Mouse (Mus musculus): ENCODE data around the gene Bok.

Bok gene

DNA sequence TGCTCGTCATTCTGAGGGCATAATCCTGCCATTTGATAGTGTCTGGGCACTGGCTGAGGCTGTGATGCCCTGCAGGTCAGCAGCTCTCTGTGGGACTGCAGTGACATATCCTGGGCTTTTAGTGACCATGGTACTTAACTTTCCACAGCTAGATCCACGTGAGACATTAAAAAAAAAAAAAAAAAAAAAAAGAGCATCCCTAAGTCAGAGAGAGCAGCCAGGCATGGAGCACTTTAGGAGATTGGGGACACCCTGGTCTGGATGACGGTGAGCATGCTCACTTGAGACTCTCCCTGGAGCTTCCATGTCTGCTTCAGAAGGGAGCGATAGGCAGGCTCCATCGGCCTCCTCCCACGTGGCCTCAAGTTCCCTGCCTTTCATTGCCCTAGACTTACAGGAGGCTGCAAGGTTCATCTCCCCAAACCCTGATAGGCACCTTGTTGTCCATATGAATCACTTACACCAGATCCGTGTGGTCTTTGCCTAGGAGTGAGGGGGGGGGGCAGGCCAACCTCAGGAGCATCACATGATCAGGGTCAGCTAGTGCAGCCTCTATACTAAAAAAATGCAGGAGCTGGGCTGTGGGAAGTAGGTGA is 4.5 kb downstream of the Bok start:
- in situ Hi-C loops (cut with MboI, MseI): no loop called here

DNA sequence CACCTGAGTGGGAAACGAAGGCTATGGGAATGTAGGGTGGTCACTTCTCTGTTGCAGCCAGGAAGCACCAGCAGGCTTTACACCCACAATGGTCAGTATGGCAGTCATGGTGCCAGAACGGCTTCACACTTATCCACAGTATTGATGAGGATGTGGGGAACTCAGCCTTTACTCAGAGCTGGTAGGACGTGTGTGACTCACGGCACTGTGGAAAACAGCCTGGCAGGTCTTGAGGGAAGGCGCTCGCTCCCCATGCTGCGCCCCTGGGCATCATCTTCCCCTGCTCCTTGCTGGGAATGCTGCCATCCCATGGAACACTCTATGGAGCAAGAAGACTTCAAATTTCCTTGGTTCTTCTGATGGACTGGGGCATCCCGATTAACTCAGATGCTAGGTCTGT is 5.6 kb downstream of the Bok start:
- in situ Hi-C loops (cut with MboI, MseI): no loop called here

GRCm38 (mm10) chr1:93691786-93692357 is 6.4 kb downstream of the Bok start:
- in situ Hi-C loops (cut with MboI, MseI): no loop called here

- in situ Hi-C loops (cut with MboI, MseI): no loop called here
These were observed 7.3 kb downstream of the Bok start for GRCm38 (mm10) chr1:93692773-93693172.

GRCm38 (mm10) chr1:93693502-93693901 is 8.0 kb downstream of the Bok start:
- in situ Hi-C loops (cut with MboI, MseI): no loop called here

DNA sequence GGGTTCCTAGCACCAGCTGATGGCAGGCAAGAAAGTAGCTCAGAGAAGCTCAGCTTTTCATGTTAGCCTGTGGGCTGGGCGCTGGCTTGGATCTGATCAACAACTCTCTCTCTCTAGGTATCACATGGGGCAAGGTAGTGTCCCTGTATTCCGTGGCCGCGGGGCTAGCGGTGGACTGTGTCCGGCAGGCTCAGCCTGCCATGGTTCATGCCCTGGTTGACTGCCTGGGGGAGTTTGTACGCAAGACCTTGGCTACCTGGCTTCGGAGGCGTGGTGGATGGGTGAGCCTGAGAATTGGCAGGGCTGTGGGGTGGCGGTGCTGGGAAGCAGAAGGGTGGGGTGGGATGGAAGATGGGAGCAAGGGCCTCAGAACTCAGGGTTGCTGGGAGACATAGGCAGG is 8.5 kb downstream of the Bok start:
- in situ Hi-C loops (cut with MboI, MseI): no loop called here

GRCm38 (mm10) chr1:93694966-93695365 is 9.5 kb downstream of the Bok start:
- in situ Hi-C loops (cut with MboI, MseI): no loop called here

- in situ Hi-C loops (cut with MboI, MseI): no loop called here
These were observed 11.9 kb downstream of the Bok start for GRCm38 (mm10) chr1:93697317-93697716.

- in situ Hi-C loops (cut with MboI, MseI): no loop called here
These were observed 13.7 kb downstream of the Bok start for GRCm38 (mm10) chr1:93699159-93699558.

DNA sequence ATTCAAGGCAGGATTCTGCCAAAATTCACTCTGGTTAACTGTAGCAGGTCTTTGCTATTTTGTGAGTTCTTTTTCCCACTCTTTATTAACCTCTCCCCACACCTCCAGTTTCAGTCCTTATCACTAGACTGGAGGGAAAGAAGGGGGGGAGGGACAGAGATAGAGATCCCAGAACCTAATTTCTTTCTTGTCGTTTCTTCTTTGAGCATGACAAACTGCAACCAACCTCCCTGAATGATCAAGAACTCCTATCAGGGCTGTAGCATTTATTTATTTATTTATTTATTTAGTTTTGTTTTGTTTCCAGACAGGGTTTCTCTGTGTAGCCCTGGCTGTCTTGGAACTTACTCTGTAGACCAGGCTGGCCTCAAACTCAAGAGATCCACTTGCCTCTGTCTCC is 16.6 kb downstream of the Bok start:
- in situ Hi-C loops (cut with MboI, MseI): no loop called here

GRCm38 (mm10) chr1:93703472-93704048 is 18.1 kb downstream of the Bok start:
- in situ Hi-C loops (cut with MboI, MseI): no loop called here

DNA sequence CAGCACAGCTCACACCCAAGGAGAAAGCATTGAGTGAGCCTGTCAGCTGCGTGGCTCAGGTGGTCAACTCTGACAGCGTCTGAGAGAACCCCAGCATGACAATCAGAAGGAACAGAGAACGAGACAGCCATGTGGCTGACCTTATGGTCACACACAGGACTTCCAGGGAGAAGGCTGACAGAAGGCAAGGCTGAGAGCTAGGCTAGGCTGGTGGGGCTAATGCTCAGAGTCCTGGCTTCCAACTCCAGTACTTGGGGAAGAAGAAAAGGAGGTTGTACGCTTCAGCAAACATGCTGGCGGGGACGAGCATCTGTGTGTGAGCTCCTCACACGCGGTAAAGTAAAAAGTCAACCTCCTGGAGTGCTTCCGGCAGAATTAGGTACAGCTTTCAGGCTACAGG is 18.9 kb downstream of the Bok start:
- in situ Hi-C loops (cut with MboI, MseI): no loop called here

DNA sequence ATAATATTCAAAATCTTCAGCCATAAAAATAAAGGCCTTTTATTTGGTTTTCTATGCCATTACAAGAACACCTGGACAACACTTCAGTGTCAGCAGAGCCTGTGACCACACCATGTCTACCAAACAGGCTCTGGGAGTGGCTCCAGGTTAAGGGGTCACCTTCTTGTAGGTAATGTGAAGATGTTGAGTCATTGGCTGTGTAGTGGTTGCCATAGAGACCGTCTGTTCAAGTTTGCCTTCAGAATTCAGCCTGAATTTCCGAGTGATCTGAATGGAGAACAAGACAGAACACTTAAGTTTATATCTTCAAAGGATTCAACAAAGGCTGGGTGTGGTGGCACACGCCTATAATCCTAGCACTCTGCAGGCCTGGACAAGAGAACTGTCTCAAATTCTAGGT is 19.9 kb downstream of the Bok start:
- in situ Hi-C loops (cut with MboI, MseI): no loop called here

DNA sequence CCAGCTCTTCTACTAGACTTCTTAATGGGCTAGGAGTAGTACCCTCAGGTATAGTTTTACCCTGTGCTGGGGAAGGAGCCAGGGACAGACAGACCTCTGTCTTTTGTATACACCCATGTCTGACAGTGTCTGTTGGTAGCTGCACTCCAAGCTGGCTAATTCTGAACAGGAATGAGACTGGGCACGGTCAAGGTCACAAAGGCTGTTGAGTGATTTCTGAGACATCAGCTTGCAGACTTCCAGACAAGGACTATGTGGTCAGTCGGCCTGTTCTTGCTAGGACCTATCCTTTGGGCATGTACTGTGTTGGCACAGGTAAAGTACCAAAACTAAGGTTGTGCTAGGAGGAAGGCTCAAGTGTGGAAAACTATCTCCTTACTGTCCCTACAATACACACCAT is 30.7 kb downstream of the Bok start:
- in situ Hi-C loops (cut with MboI, MseI): loop anchor here in 1 of 2 experiments (5.0 kb wide), 1 partner anchor 64 kb away; no protein-coding TSS in a partner anchor

DNA sequence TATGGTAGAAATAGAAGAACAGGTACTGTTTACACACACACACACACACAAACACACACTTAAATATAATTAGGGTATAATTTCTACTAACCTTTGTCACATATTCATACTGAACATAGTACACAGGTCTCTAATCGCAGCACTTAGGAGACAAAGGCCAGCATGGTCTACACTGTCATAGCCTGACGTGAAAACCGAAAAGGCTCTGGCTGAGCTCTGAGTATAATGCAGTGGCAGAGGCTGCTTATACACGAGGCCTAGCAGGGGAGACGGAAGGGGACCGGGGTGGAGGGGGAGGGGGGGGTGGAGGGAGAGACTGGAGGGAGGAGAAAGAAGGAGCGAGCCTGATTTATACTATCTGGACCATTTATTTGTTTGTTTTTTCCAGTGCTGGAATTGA is 36.1 kb downstream of the Bok start:
- in situ Hi-C loops (cut with MboI, MseI): no loop called here

DNA sequence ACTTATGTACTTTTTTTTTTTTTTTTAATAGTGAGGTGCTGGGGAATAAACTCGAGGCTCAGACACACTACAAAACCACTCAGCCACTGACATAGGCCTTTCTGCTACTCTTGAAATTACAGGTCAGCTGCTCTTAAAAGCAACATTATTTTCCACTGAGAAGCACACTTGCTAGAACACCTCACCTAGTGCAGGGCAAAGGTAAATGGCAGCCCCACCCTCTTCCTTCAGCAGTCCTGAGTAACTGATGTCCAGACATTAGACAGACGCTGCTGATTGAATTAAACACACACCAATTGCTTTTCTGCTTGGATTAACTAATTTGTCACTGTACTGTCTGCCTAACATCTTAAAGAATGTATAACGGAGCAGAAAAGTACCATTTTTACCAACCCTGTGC is 39.2 kb downstream of the Bok start:
- in situ Hi-C loops (cut with MboI, MseI): loop anchor here in 1 of 2 experiments (5.0 kb wide), 1 partner anchor 52 kb away; no protein-coding TSS in a partner anchor

DNA sequence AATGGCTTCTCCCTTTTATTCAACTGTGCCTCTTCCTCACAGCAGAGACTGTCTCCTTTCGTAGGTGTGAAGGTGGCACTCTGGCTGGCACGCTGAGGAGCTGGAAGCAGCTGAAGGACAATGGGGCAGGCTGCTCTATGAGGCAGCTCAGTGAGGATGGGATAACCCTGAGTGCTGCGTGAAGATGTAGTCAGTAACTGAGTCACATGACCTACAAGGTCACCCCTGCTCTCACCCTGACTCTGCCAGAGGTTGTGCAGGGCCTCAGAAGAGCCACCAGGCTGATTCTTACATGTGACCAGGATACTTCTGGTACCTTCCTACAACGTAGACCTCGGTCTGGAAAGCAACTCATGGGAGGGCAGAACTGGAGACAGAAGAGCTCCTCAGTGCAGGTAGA is 40.2 kb downstream of the Bok start:
- in situ Hi-C loops (cut with MboI, MseI): loop anchor here in 1 of 2 experiments (5.0 kb wide), 1 partner anchor 53 kb away; no protein-coding TSS in a partner anchor

GRCm38 (mm10) chr1:93726116-93726515 is 40.7 kb downstream of the Bok start:
- in situ Hi-C loops (cut with MboI, MseI): loop anchor here in 1 of 2 experiments (5.0 kb wide), 1 partner anchor 54 kb away; no protein-coding TSS in a partner anchor

DNA sequence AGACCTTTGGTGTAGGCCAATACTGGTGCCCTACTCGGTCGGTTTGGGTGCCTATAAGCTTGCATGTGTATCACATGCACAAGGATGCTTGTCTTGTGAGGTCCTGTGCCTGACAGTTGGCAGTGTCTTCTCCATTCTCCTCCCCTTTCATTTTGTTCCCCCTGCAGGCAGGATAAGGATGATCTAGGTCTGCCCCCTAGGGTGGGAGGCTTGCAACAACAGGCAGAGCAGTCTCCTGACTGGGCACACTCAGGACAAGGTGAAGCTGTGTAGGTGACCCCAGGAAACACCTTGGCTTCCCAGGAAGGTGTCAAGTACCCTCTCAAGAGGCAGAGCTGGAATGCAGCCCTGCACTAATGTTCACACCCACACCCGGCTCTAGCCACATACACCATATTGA is 41.5 kb downstream of the Bok start:
- in situ Hi-C loops (cut with MboI, MseI): loop anchor here in 1 of 2 experiments (5.0 kb wide), 1 partner anchor 55 kb away; no protein-coding TSS in a partner anchor

GRCm38 (mm10) chr1:93731103-93731502 is 45.6 kb downstream of the Bok start:
- in situ Hi-C loops (cut with MboI, MseI): no loop called here

GRCm38 (mm10) chr1:93731880-93732281 is 46.4 kb downstream of the Bok start:
- in situ Hi-C loops (cut with MboI, MseI): no loop called here

DNA sequence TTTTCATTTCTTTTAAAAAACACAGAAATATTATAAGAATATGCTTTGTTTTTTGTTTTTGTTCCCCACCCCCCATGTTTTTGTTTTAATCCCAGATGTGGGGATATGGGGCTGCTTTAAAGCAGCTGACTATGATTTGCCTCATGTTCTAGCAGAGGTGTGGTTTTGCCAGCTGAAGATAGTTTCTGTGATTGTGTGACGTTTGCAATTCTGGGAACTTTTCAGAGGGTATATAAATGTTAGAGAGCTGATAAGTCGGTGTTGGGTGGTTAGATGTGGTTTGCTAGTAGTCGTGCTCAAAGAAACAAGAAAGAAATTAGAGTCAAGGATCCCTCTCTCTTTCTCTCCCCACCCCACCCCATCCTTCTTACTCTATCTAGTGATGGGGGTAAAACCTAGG is 50.4 kb downstream of the Bok start:
- in situ Hi-C loops (cut with MboI, MseI): no loop called here

- in situ Hi-C loops (cut with MboI, MseI): no loop called here
These were observed 52.3 kb downstream of the Bok start for GRCm38 (mm10) chr1:93737711-93738110.
